Mouse (Mus musculus) cerebellum, adult 8-10 months (tissue): ENCODE measurements around the gene Itpr3.
A peak's percentile ranks its signal among the peaks of the same experiment; 100 is the strongest.

ENCODE experiments used
- DNase-seq: peaks from one replicate; pipeline ENCODE4 v3.0.0; 2022

Itpr3 gene

GRCm38 (mm10) chr17:27056812-27057516 lies at the start of gene Itpr3:
Gene Itpr3, plus strand, starts transcription at chr17:27057304.
- DNase-seq = peak; percentile 67

- no peak for DNase-seq
Observed at GRCm38 (mm10) chr17:27008277-27008676, 48.8 kb upstream of the Itpr3 start.

- DNase-seq = no peak
Observed at GRCm38 (mm10) chr17:27011167-27011566, 45.9 kb upstream of the Itpr3 start.

- DNase-seq = no peak
Observed at GRCm38 (mm10) chr17:27011998-27012672, 45.0 kb upstream of the Itpr3 start.

- no peak for DNase-seq
Observed at GRCm38 (mm10) chr17:27012909-27013308, 44.2 kb upstream of the Itpr3 start.

- DNase-seq = peak; percentile 89
Observed at GRCm38 (mm10) chr17:27017564-27018499, 39.3 kb upstream of the Itpr3 start.

GRCm38 (mm10) chr17:27018555-27019196 lies 38.4 kb upstream of the Itpr3 start:
- DNase-seq = no peak

GRCm38 (mm10) chr17:27021076-27021475 lies 36.0 kb upstream of the Itpr3 start:
- DNase-seq = peak; percentile 71

GRCm38 (mm10) chr17:27021736-27022135 lies 35.4 kb upstream of the Itpr3 start:
- DNase-seq = no peak

- no peak for DNase-seq
Observed at GRCm38 (mm10) chr17:27023342-27023741, 33.8 kb upstream of the Itpr3 start.

GRCm38 (mm10) chr17:27025326-27025902 lies 31.7 kb upstream of the Itpr3 start:
- DNase-seq = no peak

GRCm38 (mm10) chr17:27025951-27026350 lies 31.2 kb upstream of the Itpr3 start:
- no peak for DNase-seq

- peak; percentile 44 for DNase-seq
Observed at GRCm38 (mm10) chr17:27027460-27028283, 29.4 kb upstream of the Itpr3 start.

- peak; percentile 91 for DNase-seq
Observed at GRCm38 (mm10) chr17:27028284-27028795, 28.8 kb upstream of the Itpr3 start.

- no peak for DNase-seq
Observed at GRCm38 (mm10) chr17:27028909-27029308, 28.2 kb upstream of the Itpr3 start, which contains the start of gene Bak1. Gene Bak1, minus strand, starts transcription at chr17:27029009.

GRCm38 (mm10) chr17:27029431-27029830 lies 27.7 kb upstream of the Itpr3 start:
- DNase-seq = no peak

GRCm38 (mm10) chr17:27030896-27031295 lies 26.2 kb upstream of the Itpr3 start:
- DNase-seq = no peak

- no peak for DNase-seq
Observed at GRCm38 (mm10) chr17:27032328-27032727, 24.8 kb upstream of the Itpr3 start.

GRCm38 (mm10) chr17:27032869-27033268 lies 24.2 kb upstream of the Itpr3 start:
- DNase-seq = peak; percentile 84

GRCm38 (mm10) chr17:27036465-27036864 lies 20.6 kb upstream of the Itpr3 start:
- DNase-seq = no peak
